Comparison of ENCODE assay signal across 8 mouse cellular contexts in genomic region chr10:81346453-81347067, GRCm38 (mm10). TPM values are rescaled to one million over a fixed set of nuclear protein-coding genes. Genes with fewer than 3 reads are reported as not detected.
DNase-seq lines count a peak whose midpoint lies in the region; ATAC-seq lines count a peak whose summit lies in the region.

No protein-coding gene starts in this region.

- 8% methylated on average over 55 of the region's 55 CpGs for WGBS in embryonic facial prominence, embryonic 13.5 days
- WGBS in liver, embryonic 12.5 days (ENCODE audit: insufficient replicate concordance) = 9% methylated on average over 54 of the region's 55 CpGs
- WGBS in stomach, embryonic 16.5 days = 14% methylated on average over 54 of the region's 55 CpGs

- no peak for ATAC-seq in embryonic facial prominence, embryonic 13.5 days (ENCODE audit: insufficient number of reproducible peaks, insufficient read depth, low FRiP score, low TSS enrichment, low read depth)
- ATAC-seq in liver, embryonic 12.5 days = peak; percentile 20; the same call in 1 of the 2 replicates
- peak; percentile 25 for ATAC-seq in monocyte, adult 5-6 weeks (replicated peaks; ENCODE audit: insufficient number of reproducible peaks, low FRiP score, low TSS enrichment, poor library complexity, severe bottlenecking)
- peak; percentile 20 for ATAC-seq in stomach, embryonic 16.5 days (ENCODE audit: insufficient read depth, low FRiP score)

- H3K4me1 ChIP-seq in embryonic facial prominence, embryonic 13.5 days = peaks cover 41% of the 10 kb centered on the region
- H3K4me1 ChIP-seq in liver, embryonic 12.5 days = peaks cover 67% of the 10 kb centered on the region
- peaks cover 36% of the 10 kb centered on the region for H3K4me1 ChIP-seq in stomach, embryonic 16.5 days (ENCODE audit: control insufficient read depth, insufficient read depth, low read length)

- peak overlapping the region; percentile 57 for H3K9ac ChIP-seq in embryonic facial prominence, embryonic 13.5 days
- H3K9ac ChIP-seq in liver, embryonic 12.5 days = peak overlapping the region; percentile 46
- peak overlapping the region; percentile 32 for H3K9ac ChIP-seq in stomach, embryonic 16.5 days (ENCODE audit: low read length)

- H3K27ac ChIP-seq in embryonic facial prominence, embryonic 13.5 days = 0 out of 2 replicates have a peak overlapping the region, but pooled peaks have one; percentile 22
- peak overlapping the region; percentile 69; the same call in 1 of the 2 replicates for H3K27ac ChIP-seq in liver, embryonic 12.5 days
- H3K27ac ChIP-seq in stomach, embryonic 16.5 days (ENCODE audit: low read length) = no peak overlapping the region; the same call in 1 of the 2 replicates

- H3K9me3 ChIP-seq in embryonic facial prominence, embryonic 13.5 days = no peaks in the 10 kb centered on the region
- no peaks in the 10 kb centered on the region for H3K9me3 ChIP-seq in liver, embryonic 12.5 days (replicated peaks)
- H3K9me3 ChIP-seq in stomach, embryonic 16.5 days (replicated peaks; ENCODE audit: control insufficient read depth, low read length) = no peaks in the 10 kb centered on the region

- H3K4me2 ChIP-seq in embryonic facial prominence, embryonic 13.5 days = peak overlapping the region; percentile 57
- H3K4me2 ChIP-seq in liver, embryonic 12.5 days = peak overlapping the region; percentile 77
- peak overlapping the region; percentile 62 for H3K4me2 ChIP-seq in stomach, embryonic 16.5 days (ENCODE audit: low read depth, low read length)

- H3K4me3 ChIP-seq in embryonic facial prominence, embryonic 13.5 days = peak overlapping the region; percentile 31
- H3K4me3 ChIP-seq in liver, embryonic 12.5 days = peak overlapping the region; percentile 45
- H3K4me3 ChIP-seq in stomach, embryonic 16.5 days (replicated peaks; ENCODE audit: low read length) = peak overlapping the region; percentile 38

- peak; percentile 67 for DNase-seq in CD4-positive helper T cell, adult 2 months (ENCODE audit: low read depth, low spot score)
- peak; percentile 53 for DNase-seq in Muller cell, postnatal 12 days (ENCODE audit: inconsistent ontology term)
- peak; percentile 68 for DNase-seq in induced T-regulatory cell, adult 2 months (ENCODE audit: low read depth)
- no peak for DNase-seq in cerebellum, adult 11 months

- peaks cover 27% of the 10 kb centered on the region for H3K36me3 ChIP-seq in embryonic facial prominence, embryonic 13.5 days
- H3K36me3 ChIP-seq in liver, embryonic 12.5 days = peaks cover 19% of the 10 kb centered on the region
- peaks cover 12% of the 10 kb centered on the region; the same call in 1 of the 2 replicates for H3K36me3 ChIP-seq in stomach, embryonic 16.5 days (ENCODE audit: control insufficient read depth, insufficient read depth, low read length)

- H3K27me3 ChIP-seq in embryonic facial prominence, embryonic 13.5 days = peaks cover 61% of the 10 kb centered on the region
- H3K27me3 ChIP-seq in liver, embryonic 12.5 days (replicated peaks) = peaks cover 48% of the 10 kb centered on the region
- peaks cover 20% of the 10 kb centered on the region for H3K27me3 ChIP-seq in stomach, embryonic 16.5 days (ENCODE audit: control insufficient read depth, insufficient read depth, low read length)

RNA-seq across cellular contexts. Expression of gene Gipc3, which starts 3.5 kb away (rescaled TPM):
- polyA plus RNA-seq in embryonic facial prominence, embryonic 13.5 days (2015; fragmentation: Nextera tagmentation; extraction: Ambion mirVana) = 0.13 TPM in 1 of 2 replicates, not detected in the other
- 0.04 TPM in 1 of 2 replicates, not detected in the other for polyA plus RNA-seq in liver, embryonic 12.5 days (2016; fragmentation: Nextera tagmentation; extraction: Ambion mirVana)
- total RNA-seq in monocyte, adult 5-6 weeks (2017) = not detected in 3 replicates
- polyA plus RNA-seq in stomach, embryonic 16.5 days (2015; fragmentation: Nextera tagmentation; extraction: Ambion mirVana) = 0.05 TPM in 1 of 2 replicates, not detected in the other

RNA-seq across cellular contexts. Expression of gene Hmg20b, which starts 3.7 kb away (rescaled TPM):
- 109 and 113 TPM in 2 replicates for polyA plus RNA-seq in embryonic facial prominence, embryonic 13.5 days (2015; fragmentation: Nextera tagmentation; extraction: Ambion mirVana)
- polyA plus RNA-seq in liver, embryonic 12.5 days (2016; fragmentation: Nextera tagmentation; extraction: Ambion mirVana) = 39.9 and 47.1 TPM in 2 replicates
- total RNA-seq in monocyte, adult 5-6 weeks (2017) = 28.8 to 40.1 TPM (median 38.7 TPM) in 3 replicates
- polyA plus RNA-seq in stomach, embryonic 16.5 days (2015; fragmentation: Nextera tagmentation; extraction: Ambion mirVana) = 67.7 and 70.2 TPM in 2 replicates

RNA-seq across cellular contexts. Expression of gene Mfsd12, which starts 10.7 kb away (rescaled TPM):
- polyA plus RNA-seq in embryonic facial prominence, embryonic 13.5 days (2015; fragmentation: Nextera tagmentation; extraction: Ambion mirVana) = 10.7 and 11.0 TPM in 2 replicates
- 20.8 and 21.0 TPM in 2 replicates for polyA plus RNA-seq in liver, embryonic 12.5 days (2016; fragmentation: Nextera tagmentation; extraction: Ambion mirVana)
- 5.3 to 9.6 TPM (median 6.3 TPM) in 3 replicates for total RNA-seq in monocyte, adult 5-6 weeks (2017)
- polyA plus RNA-seq in stomach, embryonic 16.5 days (2015; fragmentation: Nextera tagmentation; extraction: Ambion mirVana) = 7.3 and 8.6 TPM in 2 replicates

RNA-seq across cellular contexts. Expression of gene Tbxa2r, which starts 18.0 kb away (rescaled TPM):
- 7.1 and 7.3 TPM in 2 replicates for polyA plus RNA-seq in embryonic facial prominence, embryonic 13.5 days (2015; fragmentation: Nextera tagmentation; extraction: Ambion mirVana)
- polyA plus RNA-seq in liver, embryonic 12.5 days (2016; fragmentation: Nextera tagmentation; extraction: Ambion mirVana) = 6.7 and 7.0 TPM in 2 replicates
- 0.19 TPM in 1 of 3 replicates, not detected in the others for total RNA-seq in monocyte, adult 5-6 weeks (2017)
- 28.1 and 31.5 TPM in 2 replicates for polyA plus RNA-seq in stomach, embryonic 16.5 days (2015; fragmentation: Nextera tagmentation; extraction: Ambion mirVana)

RNA-seq across cellular contexts. Expression of gene 4930404N11Rik, which starts 19.1 kb away (rescaled TPM):
- 1.0 and 1.2 TPM in 2 replicates for polyA plus RNA-seq in embryonic facial prominence, embryonic 13.5 days (2015; fragmentation: Nextera tagmentation; extraction: Ambion mirVana)
- polyA plus RNA-seq in liver, embryonic 12.5 days (2016; fragmentation: Nextera tagmentation; extraction: Ambion mirVana) = 1.4 TPM in 2 replicates
- 1.4 to 2.4 TPM in 2 of 3 replicates, not detected in the other for total RNA-seq in monocyte, adult 5-6 weeks (2017)
- 2.9 and 3.0 TPM in 2 replicates for polyA plus RNA-seq in stomach, embryonic 16.5 days (2015; fragmentation: Nextera tagmentation; extraction: Ambion mirVana)
